Comparison of ENCODE assay signal across 16 mouse cellular contexts in the genomic region with DNA sequence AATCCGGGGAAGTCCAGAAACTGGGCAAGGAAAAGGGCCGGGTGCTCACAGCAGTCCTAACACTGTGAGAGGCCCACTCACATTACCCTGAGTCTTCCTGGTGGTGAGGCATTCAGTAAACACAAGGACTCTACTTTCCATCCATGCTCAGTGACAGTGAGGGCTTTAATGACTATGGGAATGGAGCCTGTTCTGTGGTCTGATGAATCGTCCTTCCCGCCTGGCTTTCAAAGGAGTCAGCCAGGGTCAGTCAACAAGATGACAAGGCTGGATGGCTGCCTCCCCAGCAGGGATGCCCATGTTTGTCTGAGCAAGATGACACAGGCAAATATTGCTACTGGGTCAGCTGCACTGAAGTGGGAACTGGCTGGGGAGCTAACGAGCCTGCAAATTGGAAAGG.
DNase-seq lines count a peak whose midpoint lies in the region; ATAC-seq and TF ChIP-seq lines count a peak whose summit lies in the region.
"Had no signal": no experiment of that assay in that cellular context is flagged by ENCODE, and none has a peak within 500 bp of the region (broad histone marks: within the 10 kb centered on the region; RNA-seq: fewer than 3 reads in every experiment).

No protein-coding gene starts in this region.

- TF ChIP-seq CTCF in brain, embryonic 14.5 days (IDR thresholded peaks at IDR 0.05; ENCODE audit: borderline replicate concordance, extremely low read depth, insufficient read depth, insufficient read length), result no peak
- no peak for TF ChIP-seq CTCF in hindbrain, postnatal 0 days (IDR thresholded peaks at IDR 0.05; ENCODE audit: low read depth)

- 36% methylated on average over 5 of the region's 5 CpGs for WGBS in hindbrain, embryonic 14.5 days
- WGBS in hindbrain, embryonic 12.5 days, result 33% methylated on average over 5 of the region's 5 CpGs
- WGBS in hindbrain, postnatal 0 days, result 24% methylated on average over 5 of the region's 5 CpGs

- no peak for TF ChIP-seq POLR2A in brain, embryonic 14.5 days (IDR thresholded peaks at IDR 0.05; ENCODE audit: borderline replicate concordance, extremely low read depth, insufficient read depth, insufficient read length, poor library complexity, severe bottlenecking)

- no peak overlapping the region for H3K9ac ChIP-seq in hindbrain, embryonic 14.5 days
- H3K9ac ChIP-seq in hindbrain, embryonic 12.5 days, result no peak overlapping the region
- no peak overlapping the region for H3K9ac ChIP-seq in hindbrain, postnatal 0 days (replicated peaks; ENCODE audit: low read length)
- H3K9ac ChIP-seq: embryonic facial prominence, embryonic 13.5 days; lung, embryonic 14.5 days had no signal

- H3K9me3 ChIP-seq in hindbrain, embryonic 14.5 days (ENCODE audit: control insufficient read depth, low read length), result no peaks in the 10 kb centered on the region
- no peaks in the 10 kb centered on the region for H3K9me3 ChIP-seq in hindbrain, embryonic 12.5 days (replicated peaks)
- H3K9me3 ChIP-seq in hindbrain, postnatal 0 days (ENCODE audit: low read length), result no peaks in the 10 kb centered on the region
- H3K9me3 ChIP-seq: embryonic facial prominence, embryonic 13.5 days had no signal

- H3K4me1 ChIP-seq in hindbrain, embryonic 14.5 days (replicated peaks; ENCODE audit: control insufficient read depth, insufficient read depth, low read length), result no peaks in the 10 kb centered on the region
- H3K4me1 ChIP-seq in hindbrain, embryonic 12.5 days, result no peaks in the 10 kb centered on the region
- no peaks in the 10 kb centered on the region for H3K4me1 ChIP-seq in hindbrain, postnatal 0 days (ENCODE audit: insufficient read depth, low read length)
- H3K4me1 ChIP-seq: embryonic facial prominence, embryonic 13.5 days had no signal

- peak; percentile 10 for DNase-seq in adrenal gland, adult 8-10 months
- DNase-seq in adrenal gland, postnatal 4 days (ENCODE audit: low spot score in 2 of 2), result no peak
- no peak for DNase-seq in hindbrain, embryonic 14.5 days (ENCODE audit: low spot score)
- peak; percentile 51 for DNase-seq in brain, embryonic 14.5 days (ENCODE audit: low read depth)
- peak; percentile 36 for DNase-seq in hindbrain, postnatal 0 days (ENCODE audit: low spot score)
- no peak for DNase-seq in right cerebral cortex, adult 18-20 months
- DNase-seq: gastrocnemius, postnatal 36 days; kidney, adult 8-10 months; lung, embryonic 14.5 days; midbrain, embryonic 14.5 days; thymus, postnatal 14 days had no signal

- no peaks in the 10 kb centered on the region for H3K36me3 ChIP-seq in hindbrain, embryonic 14.5 days (replicated peaks; ENCODE audit: control insufficient read depth, insufficient read depth)
- H3K36me3 ChIP-seq in hindbrain, embryonic 12.5 days, result no peaks in the 10 kb centered on the region
- H3K36me3 ChIP-seq in hindbrain, postnatal 0 days (ENCODE audit: insufficient read depth, low read length), result no peaks in the 10 kb centered on the region
- H3K36me3 ChIP-seq: embryonic facial prominence, embryonic 13.5 days had no signal

- no peak overlapping the region for H3K27ac ChIP-seq in hindbrain, embryonic 14.5 days
- H3K27ac ChIP-seq in hindbrain, embryonic 12.5 days, result no peak overlapping the region
- no peak overlapping the region for H3K27ac ChIP-seq in hindbrain, postnatal 0 days
- H3K27ac ChIP-seq: embryonic facial prominence, embryonic 13.5 days; macrophage had no signal

- 0 out of 2 replicates have a peak, but pooled peaks have one; percentile 27 for ATAC-seq in hindbrain, embryonic 14.5 days (ENCODE audit: low FRiP score)
- no peak for ATAC-seq in hindbrain, embryonic 12.5 days (ENCODE audit: low FRiP score)
- peak; percentile 35; the same call in 1 of the 2 replicates for ATAC-seq in hindbrain, postnatal 0 days
- ATAC-seq in inflammation-experienced regulatory T-cells, adult 6 months, result no peak

- H3K4me3 ChIP-seq in hindbrain, embryonic 14.5 days (replicated peaks; ENCODE audit: low read length), result no peak overlapping the region
- H3K4me3 ChIP-seq in hindbrain, embryonic 12.5 days, result no peak overlapping the region
- H3K4me3 ChIP-seq in hindbrain, postnatal 0 days (ENCODE audit: low read length), result no peak overlapping the region
- H3K4me3 ChIP-seq: embryonic facial prominence, embryonic 13.5 days had no signal

- no peaks in the 10 kb centered on the region for H3K27me3 ChIP-seq in hindbrain, embryonic 14.5 days (ENCODE audit: control insufficient read depth, insufficient read depth, low read length)
- no peaks in the 10 kb centered on the region for H3K27me3 ChIP-seq in hindbrain, embryonic 12.5 days
- no peaks in the 10 kb centered on the region for H3K27me3 ChIP-seq in hindbrain, postnatal 0 days (ENCODE audit: insufficient read depth, low read length)
- H3K27me3 ChIP-seq: embryonic facial prominence, embryonic 13.5 days had no signal

- H3K4me2 ChIP-seq in hindbrain, embryonic 14.5 days (replicated peaks), result no peak overlapping the region
- no peak overlapping the region for H3K4me2 ChIP-seq in hindbrain, embryonic 12.5 days (replicated peaks)
- no peak overlapping the region for H3K4me2 ChIP-seq in hindbrain, postnatal 0 days (ENCODE audit: low read depth, low read length)
- H3K4me2 ChIP-seq: embryonic facial prominence, embryonic 13.5 days; heart, embryonic 11.5 days; lung, embryonic 14.5 days had no signal

Comparison
In these comparisons a context has a peak if more than half of its experiments do, and no peak if none do; other contexts are left out.
1. DNase-seq: peak in adrenal gland, adult 8-10 months (single experiment), brain, embryonic 14.5 days (single experiment) and hindbrain, postnatal 0 days (single experiment); none in adrenal gland, postnatal 4 days (0 of 2), hindbrain, embryonic 14.5 days (single experiment) and right cerebral cortex, adult 18-20 months (single experiment).
2. ATAC-seq: peak in hindbrain, embryonic 14.5 days (single experiment) and hindbrain, postnatal 0 days (single experiment); none in hindbrain, embryonic 12.5 days (single experiment) and inflammation-experienced regulatory T-cells, adult 6 months (single experiment).